Mouse (Mus musculus) thymus, postnatal 25 days (tissue): Measurements from ENCODE around the gene Dlg2.
A peak's percentile ranks its signal among the peaks of the same experiment; 100 is the strongest.

Experiments used
- DNase-seq: peaks from one replicate; pipeline ENCODE4 v3.0.0; 2022

The Dlg2 gene

GRCm38 (mm10) chr7:92005681-92006425 lies 1529.4 kb downstream of the Dlg2 start:
- DNase-seq = no peak

- DNase-seq = no peak
Observed at GRCm38 (mm10) chr7:92008702-92009101, 1532.2 kb downstream of the Dlg2 start.

- no peak for DNase-seq
Observed at GRCm38 (mm10) chr7:92024928-92025327, 1548.5 kb downstream of the Dlg2 start.

- no peak for DNase-seq
Observed at GRCm38 (mm10) chr7:92025465-92026056, 1549.1 kb downstream of the Dlg2 start.

- peak; percentile 12 for DNase-seq
Observed at GRCm38 (mm10) chr7:92027049-92027448, 1550.6 kb downstream of the Dlg2 start.

GRCm38 (mm10) chr7:92034256-92034655 lies 1557.8 kb downstream of the Dlg2 start:
- no peak for DNase-seq

GRCm38 (mm10) chr7:92040187-92040586 lies 1563.7 kb downstream of the Dlg2 start:
- no peak for DNase-seq

GRCm38 (mm10) chr7:92040785-92041411 lies 1564.4 kb downstream of the Dlg2 start:
- DNase-seq = no peak

- no peak for DNase-seq
Observed at GRCm38 (mm10) chr7:92044966-92045365, 1568.5 kb downstream of the Dlg2 start.

- no peak for DNase-seq
Observed at GRCm38 (mm10) chr7:92047271-92047670, 1570.8 kb downstream of the Dlg2 start.

GRCm38 (mm10) chr7:92048876-92049275 lies 1572.4 kb downstream of the Dlg2 start:
- DNase-seq = no peak

GRCm38 (mm10) chr7:92066851-92067250 lies 1590.4 kb downstream of the Dlg2 start:
- no peak for DNase-seq

- DNase-seq = no peak
Observed at GRCm38 (mm10) chr7:92087429-92087828, 1611.0 kb downstream of the Dlg2 start.

GRCm38 (mm10) chr7:92093860-92094259 lies 1617.4 kb downstream of the Dlg2 start:
- DNase-seq = peak; percentile 39

GRCm38 (mm10) chr7:92095198-92095597 lies 1618.7 kb downstream of the Dlg2 start:
- no peak for DNase-seq

- DNase-seq = no peak
Observed at GRCm38 (mm10) chr7:92100847-92101246, 1624.4 kb downstream of the Dlg2 start.

- peak; percentile 12 for DNase-seq
Observed at GRCm38 (mm10) chr7:92102892-92103543, 1626.5 kb downstream of the Dlg2 start.

- DNase-seq = no peak
Observed at GRCm38 (mm10) chr7:92105477-92105876, 1629.0 kb downstream of the Dlg2 start.

GRCm38 (mm10) chr7:92105956-92106355 lies 1629.5 kb downstream of the Dlg2 start:
- DNase-seq = no peak

GRCm38 (mm10) chr7:92113065-92113464 lies 1636.6 kb downstream of the Dlg2 start:
- DNase-seq = no peak

GRCm38 (mm10) chr7:92115237-92115871 lies 1638.9 kb downstream of the Dlg2 start:
- no peak for DNase-seq

GRCm38 (mm10) chr7:92123276-92123675 lies 1646.8 kb downstream of the Dlg2 start:
- no peak for DNase-seq

GRCm38 (mm10) chr7:92125886-92126285 lies 1649.4 kb downstream of the Dlg2 start:
- DNase-seq = no peak
